Mouse (Mus musculus): ENCODE results near the gene Exoc6.
"Not testable (repeated sequence)": the region's sequence is repeated elsewhere in the genome, so short reads cannot be mapped to it uniquely, and the experiment has no call there.

Gene Exoc6

DNA sequence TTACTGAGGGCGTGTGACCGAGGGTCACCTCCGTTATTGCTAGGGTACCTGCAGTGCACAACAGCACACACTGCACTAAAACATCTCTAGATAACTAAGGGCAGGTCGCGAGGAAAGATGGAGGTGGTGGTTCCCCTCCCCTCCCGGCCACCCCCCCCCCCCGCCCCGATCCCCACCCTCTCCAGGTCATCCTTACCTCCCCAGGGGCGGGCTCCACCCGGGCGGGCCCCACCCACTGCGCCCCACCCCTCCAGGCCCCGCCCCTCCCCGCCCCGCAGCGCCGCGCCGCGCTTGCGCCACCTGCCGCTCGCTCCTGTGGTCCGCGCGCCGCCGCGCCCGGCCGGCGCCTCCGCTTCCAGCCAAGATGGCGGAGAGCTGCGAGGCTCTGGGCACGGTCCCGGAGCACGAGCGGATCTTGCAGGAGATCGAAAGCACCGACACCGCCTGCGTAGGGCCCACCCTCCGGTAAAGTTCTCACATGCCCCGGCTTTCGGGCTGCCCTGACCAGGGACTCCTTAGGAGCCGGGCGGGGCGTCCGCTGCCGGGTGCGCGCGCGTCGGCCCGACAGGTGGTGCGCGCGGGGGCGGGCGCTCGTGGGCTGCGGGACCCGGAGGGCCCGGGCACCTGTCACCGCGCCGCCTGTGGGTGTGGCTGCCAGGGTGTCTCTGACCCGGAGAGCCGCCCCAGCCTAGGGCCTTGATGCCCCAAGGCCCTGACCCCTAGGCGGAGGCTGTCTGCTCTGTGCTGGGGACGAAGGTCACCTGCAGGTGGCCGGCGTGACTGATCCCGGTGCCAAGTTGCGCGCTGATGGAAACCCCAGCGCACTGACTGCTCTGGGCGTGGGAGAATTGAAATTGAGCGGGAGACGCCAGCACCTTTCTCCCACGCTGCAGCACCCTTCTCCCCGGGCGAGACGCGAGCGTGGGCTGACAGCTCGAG is at the start of gene Exoc6:
TSS of gene Exoc6 (plus strand) at position 318 of the 939 bp plus-strand sequence.
- DNase-seq (ENCODE audit: low read depth, low spot score): peak; percentile 72

DNA sequence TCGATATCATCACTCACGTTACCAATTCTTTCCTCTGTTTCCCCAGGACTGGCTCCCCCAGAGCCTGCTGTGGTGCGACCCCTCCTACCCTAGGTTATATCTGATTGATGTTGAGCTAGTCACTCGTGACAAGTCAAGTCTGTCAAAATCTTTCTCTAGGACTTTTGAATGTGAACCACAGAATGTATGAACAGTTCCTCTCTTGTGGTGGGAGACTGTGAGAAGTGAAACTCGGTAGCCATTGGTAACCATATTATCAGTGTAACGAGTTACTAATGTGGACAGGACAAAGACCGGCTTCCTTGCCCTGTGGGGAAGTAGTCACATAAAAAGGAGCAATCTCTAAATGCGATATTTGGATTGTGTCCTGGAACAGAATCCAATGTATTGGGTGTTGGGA is 47.2 kb upstream of the Exoc6 start:
- no peak for DNase-seq (ENCODE audit: low read depth, low spot score)

DNA sequence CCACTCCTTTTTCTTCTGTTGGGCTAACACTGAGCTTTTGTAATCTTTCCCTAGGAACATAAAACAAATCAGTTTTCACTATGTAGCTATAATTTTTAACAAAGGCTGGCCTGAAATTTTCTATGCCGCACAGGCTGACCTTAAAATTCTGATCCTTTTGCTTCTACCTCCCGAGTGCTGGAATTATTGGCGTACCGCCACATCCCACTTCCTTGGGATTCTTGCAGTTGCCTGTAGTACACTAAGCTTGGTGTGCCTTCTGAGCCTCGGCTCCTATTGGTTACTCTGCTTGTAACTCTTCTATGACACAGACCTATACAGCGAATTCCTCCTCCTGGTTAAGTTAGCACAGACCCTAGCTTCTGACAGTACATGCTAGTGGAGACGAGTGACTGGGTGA is 44.2 kb upstream of the Exoc6 start:
- DNase-seq (ENCODE audit: low read depth, low spot score): no peak

DNA sequence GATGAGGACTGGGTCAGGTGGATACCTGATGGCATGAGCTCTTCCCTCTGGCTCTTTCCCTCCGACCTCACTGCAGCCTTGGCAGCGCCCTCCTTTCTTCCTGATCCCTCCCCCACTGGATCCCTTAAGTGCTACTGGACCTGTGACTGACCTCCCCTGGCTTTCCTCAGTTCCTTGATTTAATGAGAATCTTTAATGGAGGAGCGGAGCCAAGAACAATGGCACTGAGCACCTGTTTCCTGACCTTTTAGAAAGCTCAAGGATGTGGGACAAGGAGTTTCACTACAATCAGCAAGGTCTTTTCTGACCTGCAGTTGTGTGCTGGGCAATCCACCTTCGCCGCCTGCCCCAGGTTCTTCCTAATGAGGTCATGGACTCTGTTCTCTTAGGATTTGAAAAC is 43.6 kb upstream of the Exoc6 start:
- DNase-seq (ENCODE audit: low read depth, low spot score): no peak

DNA sequence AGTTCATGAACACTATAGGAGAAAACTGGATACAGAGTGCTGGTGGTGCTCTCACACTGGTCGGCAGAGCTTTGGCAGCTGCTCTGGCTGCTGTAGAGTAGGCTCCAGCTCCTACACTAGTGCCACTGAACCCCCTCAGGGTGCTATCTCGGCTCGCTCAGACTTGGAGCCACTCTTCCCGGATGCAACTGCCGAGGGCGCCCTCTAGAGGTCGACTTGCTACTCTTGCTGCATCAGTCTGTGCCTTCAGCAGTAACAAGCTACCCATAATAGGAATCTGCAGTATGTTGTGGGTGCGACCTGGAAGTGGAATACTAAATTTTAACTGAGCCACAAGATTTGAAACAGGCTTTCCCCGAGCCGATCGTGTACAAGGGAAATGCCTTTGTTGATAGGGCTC is 40.5 kb upstream of the Exoc6 start:
- peak; percentile 94 for DNase-seq (ENCODE audit: low read depth, low spot score)

DNA sequence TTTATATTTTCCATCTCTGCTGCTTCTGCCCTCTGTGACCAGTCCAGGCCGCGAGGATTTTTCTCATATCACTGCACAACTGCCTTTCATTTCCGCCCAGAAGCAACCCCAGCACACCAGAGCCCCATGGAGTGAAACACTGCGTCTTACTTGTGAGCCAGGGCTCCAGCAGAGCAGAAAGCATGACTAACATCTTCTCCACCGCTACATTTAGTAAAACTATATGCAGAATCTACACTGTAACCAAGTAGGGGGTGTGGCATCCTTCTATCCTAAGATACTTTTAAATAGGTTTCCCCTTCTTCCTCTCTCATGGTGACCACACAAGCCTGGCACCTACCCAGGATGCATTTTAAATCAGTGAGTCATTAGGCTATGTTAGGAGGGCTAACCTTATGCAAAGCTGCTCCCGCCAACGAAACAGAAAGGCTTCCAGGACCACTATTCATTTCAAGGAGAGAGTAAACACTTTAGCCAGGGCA is 35.4 kb upstream of the Exoc6 start:
- no peak for DNase-seq (ENCODE audit: low read depth, low spot score)

DNA sequence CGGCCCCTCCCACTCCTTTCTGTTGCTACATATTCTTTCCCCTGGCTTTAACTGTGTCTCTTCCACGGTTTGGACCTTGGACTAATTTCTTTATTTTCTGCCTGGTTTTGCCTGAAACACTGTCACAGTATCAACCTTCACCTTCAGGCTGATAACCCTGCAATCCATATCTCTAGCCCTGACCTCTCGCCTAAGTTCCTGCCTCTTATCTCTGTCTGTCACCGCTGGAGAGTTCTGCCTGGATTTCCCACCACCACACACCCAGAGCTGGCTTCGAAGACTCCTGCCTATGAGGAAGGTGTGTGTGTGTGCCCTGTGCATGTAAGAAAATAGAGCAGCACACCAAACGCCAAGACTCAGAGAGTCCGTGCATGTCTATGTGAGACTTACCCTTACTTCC is 32.8 kb upstream of the Exoc6 start:
- no peak for DNase-seq (ENCODE audit: low read depth, low spot score)

DNA sequence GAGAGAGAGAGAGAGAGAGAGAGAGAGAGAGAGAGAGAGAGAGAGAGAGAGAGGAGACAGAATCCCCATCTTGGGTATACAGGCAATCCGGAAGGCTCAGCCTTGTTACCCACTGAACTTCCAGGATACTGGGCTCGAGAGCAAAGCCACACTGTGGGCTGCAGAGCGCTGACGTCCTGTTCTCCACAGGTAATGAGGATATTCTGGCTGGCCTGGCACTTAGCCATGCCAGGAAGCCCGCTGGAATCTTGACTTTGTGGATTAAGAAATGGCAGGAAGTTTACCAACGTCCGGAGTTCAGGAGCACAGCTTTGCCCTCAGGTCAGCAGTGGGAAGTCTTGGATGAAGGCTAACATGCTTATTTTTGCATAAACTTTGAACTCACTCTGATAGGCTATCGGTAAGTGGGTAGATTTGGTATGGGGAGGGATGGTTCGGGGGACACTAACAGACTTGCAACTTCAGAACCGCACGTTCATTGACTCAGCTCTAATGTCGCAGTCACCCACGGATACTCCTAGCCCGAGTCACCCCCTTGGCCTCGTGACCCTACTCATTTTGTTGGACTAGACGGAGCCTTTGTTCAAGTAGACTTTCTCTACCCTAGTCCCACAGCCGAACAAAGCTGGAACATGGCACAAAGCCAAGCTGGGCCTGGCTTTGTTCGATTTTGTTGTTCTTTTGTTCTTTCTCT is 29.3 kb upstream of the Exoc6 start:
- no peak for DNase-seq (ENCODE audit: low read depth, low spot score)

DNA sequence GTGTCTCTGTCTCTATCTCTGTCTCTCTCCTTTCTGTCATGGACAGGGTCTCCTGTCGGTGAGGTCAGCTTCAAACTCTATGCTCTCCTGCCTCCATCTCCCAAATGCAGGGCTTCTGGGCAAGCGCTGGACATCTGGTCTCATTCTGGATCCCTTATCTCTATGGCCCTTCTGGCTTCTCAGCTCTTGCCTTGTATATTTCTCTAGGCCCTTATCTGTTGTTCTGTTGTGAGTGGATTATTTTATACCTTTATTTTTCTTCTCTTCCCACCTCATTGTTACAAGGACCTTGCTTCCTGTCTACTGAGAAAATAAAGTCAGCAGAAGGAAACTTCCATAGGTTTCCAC is 28.8 kb upstream of the Exoc6 start:
- no peak for DNase-seq (ENCODE audit: low read depth, low spot score)

DNA sequence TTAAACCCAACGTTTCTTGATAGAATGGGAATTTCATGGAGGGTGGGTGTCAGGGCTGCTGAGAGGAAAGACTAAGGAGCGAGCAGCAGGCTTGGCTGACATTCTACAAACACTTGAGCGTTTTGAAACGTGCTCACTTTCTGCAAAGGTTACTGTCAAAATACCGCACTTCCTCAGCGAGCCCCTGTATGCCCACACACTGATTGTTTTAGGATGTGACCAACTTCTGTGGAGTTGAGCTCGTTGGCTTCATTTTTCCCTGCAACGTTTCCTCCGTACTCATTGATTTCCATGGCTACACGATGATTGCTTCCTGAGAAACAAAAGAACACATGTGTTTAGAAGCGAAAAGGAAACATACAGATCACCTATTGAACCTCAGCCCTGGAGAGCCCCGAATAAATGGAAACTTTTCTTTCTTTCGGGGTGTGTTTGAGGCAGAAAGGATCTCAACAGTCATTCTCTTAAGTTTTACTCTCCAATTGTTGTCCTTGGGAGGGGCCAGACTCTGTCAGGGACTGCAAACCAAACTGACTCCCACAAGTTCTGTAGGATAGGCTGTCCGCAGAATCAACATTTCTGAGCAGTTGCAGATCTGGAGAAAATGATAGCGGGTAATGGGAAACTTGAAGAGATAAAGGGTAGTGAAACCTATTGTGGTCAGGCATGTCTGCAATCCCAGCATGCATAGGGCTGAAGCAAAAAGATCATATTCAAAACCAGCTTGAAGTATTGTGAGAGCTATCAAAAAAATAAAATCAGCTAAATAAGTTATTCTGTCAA is 26.7 kb upstream of the Exoc6 start:
- DNase-seq (ENCODE audit: low read depth, low spot score): no peak

DNA sequence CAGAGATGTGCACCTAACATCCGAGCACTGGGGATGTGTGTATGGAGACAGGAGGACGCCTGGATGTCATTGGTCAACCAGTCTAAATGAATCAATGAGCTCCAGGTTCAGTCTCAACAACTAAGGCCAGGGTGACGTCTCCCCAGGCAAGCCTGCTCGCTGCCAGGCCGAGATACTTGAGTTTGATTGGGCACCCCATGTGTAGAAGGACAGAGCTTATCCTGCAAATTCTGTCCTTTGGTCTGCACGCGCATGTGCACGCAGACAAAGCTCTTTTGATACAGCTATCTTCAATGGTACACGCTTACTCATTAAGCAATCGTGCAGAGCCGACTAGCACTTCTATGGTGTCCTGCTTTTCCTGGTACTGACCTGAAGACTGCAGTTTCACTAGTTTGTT is 24.3 kb upstream of the Exoc6 start:
- no peak for DNase-seq (ENCODE audit: low read depth, low spot score)

DNA sequence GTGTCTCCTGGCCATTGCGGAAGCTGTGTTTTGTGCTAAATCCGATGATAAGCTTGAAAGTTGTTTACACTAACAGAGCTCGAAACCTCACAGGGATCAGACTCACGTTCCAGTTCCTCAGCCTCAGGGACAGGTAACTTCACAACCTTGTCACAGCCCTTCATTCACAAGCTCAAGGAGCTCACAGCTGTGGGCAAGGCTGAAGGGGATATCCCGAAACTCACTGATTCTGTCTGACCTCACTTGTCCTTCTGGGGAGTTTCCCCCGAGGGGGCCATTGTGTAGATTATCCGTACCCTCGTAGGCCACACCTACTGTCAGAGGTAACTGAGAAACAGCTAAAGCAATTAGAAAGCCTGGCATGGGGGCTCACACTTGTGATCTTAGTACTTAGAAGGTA is 23.4 kb upstream of the Exoc6 start:
- peak; percentile 19 for DNase-seq (ENCODE audit: low read depth, low spot score)

DNA sequence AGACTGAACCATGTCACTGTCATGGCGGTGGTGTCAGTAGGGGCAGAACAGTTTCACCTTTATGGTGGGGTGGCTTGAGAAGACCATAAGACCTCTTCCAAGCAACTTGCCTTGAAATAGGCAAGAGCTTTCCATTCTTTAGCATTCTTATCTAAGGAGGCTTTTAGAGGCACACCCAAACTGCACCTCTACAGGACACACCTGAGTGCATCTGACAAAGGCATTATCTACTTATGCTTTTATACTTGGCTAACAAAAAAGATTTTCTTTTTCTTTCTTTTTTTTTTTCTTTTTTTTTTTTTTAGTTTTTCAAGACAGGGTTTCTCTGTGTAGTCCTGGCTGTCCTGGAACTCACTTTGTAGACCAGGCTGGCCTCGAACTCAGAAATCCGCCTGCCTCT is 22.5 kb upstream of the Exoc6 start:
- not testable (repeated sequence) for DNase-seq (ENCODE audit: low read depth, low spot score)

DNA sequence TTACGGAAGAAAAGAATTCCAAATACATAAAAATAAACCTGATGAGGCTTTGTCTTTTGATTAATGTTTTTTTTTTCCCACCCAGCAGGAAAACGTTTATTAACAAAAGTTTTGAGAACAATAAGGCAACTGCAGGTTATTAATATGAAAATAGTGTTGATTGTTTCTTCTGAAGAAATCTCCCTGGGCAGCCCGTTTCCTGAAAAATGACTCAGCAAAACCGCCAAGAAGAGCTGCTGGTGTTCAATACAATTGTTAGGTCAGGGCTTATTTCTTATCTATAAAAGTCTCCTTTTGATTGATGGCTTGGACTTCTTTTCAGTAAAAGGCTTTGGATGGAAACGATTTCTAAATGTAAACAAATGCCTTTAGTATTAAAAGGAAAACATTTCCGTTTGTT is 21.6 kb upstream of the Exoc6 start:
- DNase-seq (ENCODE audit: low read depth, low spot score): no peak

DNA sequence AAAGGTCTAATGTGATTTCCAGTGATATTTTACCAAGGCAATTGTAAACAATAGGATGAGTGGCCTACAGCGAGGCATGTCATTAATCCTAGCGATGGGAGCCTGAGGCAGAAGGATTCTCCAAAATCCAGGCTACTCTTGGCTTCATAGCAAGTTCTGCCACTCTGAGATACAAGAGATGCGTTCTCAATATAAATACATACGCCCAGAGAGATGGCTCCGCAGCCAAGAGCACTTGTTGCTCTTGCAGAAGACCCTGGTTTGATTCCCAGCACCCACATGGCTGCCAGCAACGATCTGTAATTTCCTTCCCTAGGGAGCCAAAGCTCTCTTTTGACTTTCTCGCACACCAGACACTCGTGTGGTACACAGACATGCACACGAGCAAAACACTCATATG is 20.9 kb upstream of the Exoc6 start:
- DNase-seq (ENCODE audit: low read depth, low spot score): no peak

DNA sequence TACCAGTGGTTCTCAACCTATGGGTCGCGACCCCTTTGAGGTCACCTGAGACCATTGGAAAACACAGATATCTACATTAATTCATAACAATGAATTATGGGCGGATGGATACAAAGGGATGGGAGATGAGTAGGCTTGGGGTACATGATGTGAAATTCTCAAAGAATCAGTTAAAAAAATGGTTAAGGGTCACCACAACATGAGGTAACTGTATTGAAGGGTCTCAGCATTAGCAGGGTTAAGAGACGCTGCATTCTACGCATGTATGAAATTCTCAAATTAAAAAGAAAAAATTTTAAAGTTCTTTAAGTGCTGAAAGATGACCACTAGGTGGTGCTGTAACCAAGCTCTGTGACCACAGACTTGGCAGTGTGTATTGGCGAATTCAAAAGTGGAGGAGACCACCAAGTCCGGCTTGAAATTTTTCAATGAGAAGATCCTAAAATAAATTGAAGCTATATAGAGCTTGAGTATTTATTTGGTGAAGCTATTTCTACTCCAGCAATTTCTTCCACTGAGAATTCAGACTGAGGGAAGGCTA is 20.2 kb upstream of the Exoc6 start:
- DNase-seq (ENCODE audit: low read depth, low spot score): peak; percentile 56

DNA sequence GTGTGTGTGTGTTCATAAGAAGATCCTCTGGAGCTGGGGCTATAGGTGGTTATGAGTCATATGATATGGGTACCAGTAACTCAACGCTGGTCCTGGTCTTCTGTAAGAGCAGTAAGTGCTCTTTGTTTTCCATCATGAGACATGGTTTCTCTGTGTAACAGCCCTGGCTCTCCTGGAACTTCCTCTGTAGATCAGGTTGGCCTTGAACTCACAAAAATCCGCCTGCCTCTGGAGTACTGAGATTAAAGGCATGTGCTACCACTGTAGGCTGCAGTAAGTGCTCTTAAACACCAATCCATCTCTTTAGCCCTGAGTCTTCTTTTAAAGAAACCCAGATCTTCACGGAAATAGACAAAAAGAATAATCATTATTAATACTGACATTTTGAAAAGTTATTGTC is 19.6 kb upstream of the Exoc6 start:
- DNase-seq (ENCODE audit: low read depth, low spot score): no peak

DNA sequence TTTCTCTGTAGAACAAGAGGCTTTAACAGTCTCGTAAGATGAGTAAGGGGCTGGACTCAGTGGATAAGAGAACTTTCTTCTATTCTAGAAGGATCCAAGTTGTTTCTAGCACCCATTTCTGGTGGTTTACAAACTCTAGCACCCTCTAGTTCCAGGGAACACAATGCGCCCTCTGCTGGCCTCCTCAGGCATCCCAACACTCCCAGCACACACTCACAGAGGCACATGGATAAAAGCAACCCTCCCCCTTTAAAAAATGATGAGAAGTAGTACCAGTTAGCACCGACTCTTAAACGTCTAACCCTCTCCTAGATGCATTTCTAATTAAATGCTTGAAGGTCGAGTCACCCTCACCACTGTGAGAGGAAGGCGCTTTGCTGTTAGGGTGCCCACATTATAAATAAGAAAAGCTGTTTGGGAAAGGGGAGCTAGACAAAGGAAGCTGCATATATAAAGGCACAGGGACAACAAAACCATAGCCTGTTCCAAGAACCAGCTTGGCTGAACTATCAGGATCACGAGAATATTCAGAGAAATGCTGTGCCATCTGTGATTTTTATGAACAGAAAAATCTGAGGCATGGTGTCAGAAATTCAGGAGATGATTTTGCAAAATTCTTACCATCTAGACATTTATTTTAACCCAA is 18.9 kb upstream of the Exoc6 start:
- peak; percentile 52 for DNase-seq (ENCODE audit: low read depth, low spot score)

DNA sequence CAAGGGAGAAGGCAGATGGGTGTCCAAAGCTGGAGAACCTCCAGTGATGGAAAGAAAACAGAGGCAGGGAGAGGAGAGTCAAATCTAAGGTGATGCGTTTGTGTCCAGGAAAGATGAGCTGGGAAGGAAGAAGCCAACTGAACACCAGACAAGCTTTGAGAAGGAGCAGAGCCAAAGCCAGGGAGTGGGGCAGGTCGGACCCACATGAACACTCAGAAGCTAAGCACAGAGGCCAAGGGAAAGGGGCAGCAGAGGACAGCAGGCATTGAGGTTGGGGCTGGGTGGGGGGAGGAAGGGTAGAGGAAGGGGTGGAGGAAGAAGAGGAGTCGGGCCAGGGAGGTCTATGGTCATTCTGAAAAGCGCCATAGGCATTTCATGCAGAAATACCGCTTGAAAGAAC is 17.0 kb upstream of the Exoc6 start:
- no peak for DNase-seq (ENCODE audit: low read depth, low spot score)

DNA sequence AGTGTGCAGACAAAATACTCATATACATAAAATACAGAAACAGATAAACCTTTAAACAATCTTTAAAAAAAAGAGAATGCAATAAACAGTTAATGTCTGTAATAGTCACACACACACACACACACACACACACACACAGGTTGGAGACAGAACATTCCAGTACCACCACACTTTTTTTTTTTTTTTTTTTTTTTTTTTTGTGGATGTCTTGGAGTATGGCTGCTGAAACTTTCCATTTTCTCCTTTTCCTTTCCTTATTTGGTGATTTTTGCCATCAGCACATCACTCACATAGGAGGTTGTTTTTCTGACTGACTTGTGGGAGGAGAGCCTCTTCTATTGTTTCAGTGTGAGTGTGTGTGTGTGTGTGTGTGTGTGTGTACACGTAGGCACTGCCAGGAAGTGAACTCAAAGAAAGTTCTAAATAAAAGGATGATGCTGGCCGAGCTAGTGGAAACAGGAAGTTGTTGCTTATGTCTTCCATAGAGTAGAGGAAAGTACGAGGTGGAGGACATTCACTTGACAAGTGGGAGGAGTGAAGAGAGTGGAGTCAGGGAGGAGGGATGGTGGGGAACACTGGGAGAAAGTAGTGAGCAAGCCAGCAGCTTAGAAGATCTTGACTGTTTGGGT is 15.4 kb upstream of the Exoc6 start:
- DNase-seq (ENCODE audit: low read depth, low spot score): no peak

DNA sequence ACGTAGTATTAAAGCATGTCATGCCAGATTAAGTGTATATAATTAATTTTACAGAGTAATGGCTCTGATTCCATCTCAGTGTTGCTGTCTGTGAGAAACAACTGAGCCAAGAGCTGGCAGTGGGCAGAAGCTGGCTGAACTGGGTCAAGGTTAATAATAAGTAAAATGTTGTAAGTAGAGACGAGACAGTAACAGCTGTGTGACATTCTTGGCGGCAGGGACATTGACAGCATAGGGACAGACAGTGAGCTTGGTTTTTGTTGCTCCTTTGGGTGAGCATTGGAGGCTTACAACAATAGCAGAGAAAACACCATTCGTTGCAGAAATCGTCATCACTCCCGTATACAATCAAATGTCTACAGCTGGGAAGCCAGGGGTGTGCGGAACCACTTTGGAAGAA is 13.8 kb upstream of the Exoc6 start:
- DNase-seq (ENCODE audit: low read depth, low spot score): no peak

Data from ES-CJ7 (cell line).